Mouse (Mus musculus) neural tube, embryonic 11.5 days (tissue): ENCODE results near the gene Ttbk2. TPM values are rescaled to one million over a fixed set of nuclear protein-coding genes. Genes with fewer than 3 reads are reported as not detected.

ENCODE experiments used
- ATAC-seq: fragments of 200-750 bp; cut with Nextera tagmentation; 2 replicates; pipeline ENCODE4 v1.8.0; 2017; ENCODE audit warnings: moderate number of reproducible peaks, mild to moderate bottlenecking, moderate TSS enrichment, moderate library complexity; ENCODE audit not compliant: insufficient read depth, low FRiP score, low TSS enrichment
- DNase-seq: peaks from one replicate; pipeline ENCODE4 v3.0.0-alpha.2; 2015; ENCODE audit warnings: low spot score
- H3K27ac ChIP-seq: fragments of 300-500 bp; sonication (generic); 2 replicates; pipeline ENCODE4 v1.5.1; 2014; ENCODE audit warnings: low read depth, mild to moderate bottlenecking, low read length
- H3K27me3 ChIP-seq: fragments of 300-500 bp; sonication (generic); 2 replicates; pipeline ENCODE4 v1.6.1; 2014; ENCODE audit warnings: mild to moderate bottlenecking, low read length, mixed read lengths; ENCODE audit not compliant: control insufficient read depth, insufficient read depth
- H3K36me3 ChIP-seq: fragments of 300-500 bp; sonication (generic); 2 replicates; pipeline ENCODE4 v1.6.1; 2014; ENCODE audit warnings: mild to moderate bottlenecking, low read length, moderate library complexity, mixed read lengths; ENCODE audit not compliant: control insufficient read depth, insufficient read depth
- H3K4me1 ChIP-seq: fragments of 300-500 bp; sonication (generic); 2 replicates; pipeline ENCODE4 v1.6.1; 2014; ENCODE audit warnings: low read length, mixed read lengths; ENCODE audit not compliant: control insufficient read depth, insufficient read depth
- H3K4me2 ChIP-seq: fragments of 300-500 bp; sonication (generic); 2 replicates; pipeline ENCODE4 v1.6.1; 2014; ENCODE audit warnings: low read depth, mild to moderate bottlenecking, moderate library complexity
- H3K4me3 ChIP-seq: fragments of 300-500 bp; sonication (generic); 2 replicates; pipeline ENCODE4 v1.5.1; 2014; ENCODE audit warnings: low read depth, low read length
- H3K9ac ChIP-seq: fragments of 300-500 bp; sonication (generic); 2 replicates; pipeline ENCODE4 v1.6.1; 2014; ENCODE audit warnings: mild to moderate bottlenecking, low read length
- H3K9me3 ChIP-seq: fragments of 300-500 bp; sonication (generic); 2 replicates; pipeline ENCODE4 v1.6.1; 2016; ENCODE audit warnings: low read length; ENCODE audit not compliant: control insufficient read depth
- WGBS: fragments of 180-500 bp; shearing (Covaris S2); extraction: QIAGEN DNeasy Blood & Tissue Kit; methylation state at CpG from one replicate; pipeline ENCODE4 v1.1.7; 2014; 5-methylcytosine and 5-hydroxymethylcytosine counted together
- polyA plus RNA-seq: library from polyadenylated mRNA; unstranded; fragments of >200 nt; fragmentation: Nextera tagmentation; extraction: Ambion mirVana; gene quantifications from 2 replicates; pipeline ENCODE4 v1.2.1, GENCODE M21; 2014

Ttbk2 gene
- polyA plus RNA-seq, 1 experiment from 2014 or later = 11.8 TPM

DNA sequence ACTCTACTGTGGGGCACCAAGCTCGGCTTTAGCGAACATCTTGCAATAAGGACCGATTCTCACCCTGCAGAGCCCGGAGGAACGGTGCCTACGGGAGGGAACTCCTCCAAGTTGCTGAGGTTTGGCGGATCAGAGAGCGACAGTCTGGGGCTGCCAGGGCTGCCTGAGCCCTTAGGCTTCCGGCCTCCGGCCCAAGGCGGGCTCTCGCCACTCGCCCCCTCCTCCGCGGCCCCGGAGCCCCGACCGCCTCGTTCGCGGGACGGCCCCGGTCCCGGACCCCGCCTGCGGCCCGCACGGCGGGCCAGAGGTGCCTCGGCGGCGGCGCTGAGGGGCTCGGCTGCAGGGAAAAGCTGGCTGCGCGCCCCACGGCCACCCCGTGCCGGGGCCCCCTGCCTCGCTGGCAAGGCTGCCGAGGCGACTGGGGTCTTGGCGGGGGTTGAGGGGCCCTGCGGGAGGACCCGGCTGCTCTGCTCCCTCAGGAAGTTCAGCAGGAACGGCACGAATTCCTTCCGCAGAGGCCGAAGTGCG lies 119.7 kb downstream of the Ttbk2 start:
- Histone ChIP-seq H3K27ac (peak overlapping the region; percentile 78), H3K9ac (peak overlapping the region; percentile 91), H3K27me3 (no peaks in the 10 kb centered on the region), H3K4me3 (peak overlapping the region; percentile 98), H3K4me2 (peak overlapping the region; percentile 98), H3K36me3 (peaks cover 10% of the 10 kb centered on the region), H3K4me1 (peaks cover 20% of the 10 kb centered on the region), H3K9me3 (no peaks in the 10 kb centered on the region)
- under 1% methylated on average over 49 of the region's 50 CpGs for WGBS
- peak; percentile 48 for ATAC-seq
- DNase-seq = peak; percentile 14

DNA sequence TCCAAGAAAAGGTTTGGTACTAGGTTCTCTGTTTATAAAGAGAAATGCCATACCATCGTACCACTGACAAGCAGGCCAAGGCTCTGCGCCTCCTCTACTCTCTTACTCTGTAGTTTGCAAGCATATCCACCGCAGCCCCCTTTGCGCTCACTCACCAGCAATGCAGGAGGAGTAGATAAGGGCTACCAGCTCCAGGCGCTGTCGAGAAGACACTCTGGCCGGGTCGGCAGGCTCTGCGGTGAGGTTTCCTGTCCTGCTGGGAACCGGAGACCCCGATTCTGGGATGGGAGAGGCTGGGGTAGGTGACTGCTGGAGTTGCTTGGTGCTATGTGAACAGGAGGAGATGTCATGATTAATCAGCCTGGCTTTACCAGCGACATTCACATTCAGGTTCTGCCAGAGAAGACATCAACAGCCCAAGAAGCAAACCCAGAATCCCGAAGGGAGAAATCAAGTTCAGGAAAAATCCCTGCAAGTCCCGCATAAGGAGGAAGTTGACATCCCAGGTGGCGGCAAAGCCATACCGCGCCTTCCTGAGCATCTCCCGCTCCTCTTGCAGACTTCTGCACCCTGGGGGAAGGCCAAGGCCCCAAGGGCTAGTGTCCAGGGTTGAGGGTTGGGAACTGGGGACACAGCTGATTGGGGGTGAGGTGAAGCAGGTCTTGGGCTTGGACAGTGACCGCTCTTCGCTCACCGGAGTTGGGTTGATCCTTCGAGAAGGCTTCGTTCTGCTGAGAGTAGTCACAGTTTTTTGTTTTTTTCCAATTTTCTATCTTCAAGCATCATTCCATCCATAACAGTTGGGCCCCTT lies 120.4 kb downstream of the Ttbk2 start:
- Histone ChIP-seq H3K9ac (peak overlapping the region; percentile 91), H3K4me3 (peak overlapping the region; percentile 98), H3K9me3 (no peaks in the 10 kb centered on the region), H3K27me3 (no peaks in the 10 kb centered on the region), H3K4me1 (peaks cover 20% of the 10 kb centered on the region), H3K36me3 (peaks cover 13% of the 10 kb centered on the region), H3K27ac (no peak overlapping the region; the same call in 1 of the 2 replicates), H3K4me2 (peak overlapping the region; percentile 98)
- ATAC-seq (no peak), DNase-seq (peak; percentile 24)
- 9% methylated on average over 23 of the region's 23 CpGs for WGBS

DNA sequence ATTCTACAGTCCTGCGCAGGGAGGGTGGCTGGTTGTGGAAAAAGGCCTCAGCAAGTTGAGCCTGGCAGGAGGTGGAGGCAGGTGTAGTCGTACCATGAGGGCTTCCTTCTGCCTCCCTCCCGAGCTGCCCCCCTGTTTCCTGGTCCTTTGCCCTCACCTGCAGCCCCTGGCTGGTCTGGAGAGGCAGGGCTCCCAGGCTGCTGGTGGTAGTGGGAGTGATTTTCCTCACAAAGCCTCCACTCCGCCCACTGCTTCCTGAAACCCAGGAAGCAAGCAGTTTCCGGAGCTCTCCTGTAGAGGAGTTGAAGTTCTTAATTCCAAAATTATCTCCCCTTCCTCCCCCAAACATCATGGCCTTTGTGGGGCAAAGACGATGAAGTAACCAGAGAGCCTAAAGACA lies 126.2 kb downstream of the Ttbk2 start:
- no peaks in the 10 kb centered on the region for H3K9me3 ChIP-seq
- H3K4me3 ChIP-seq = no peak overlapping the region
- peaks cover 5% of the 10 kb centered on the region for H3K4me1 ChIP-seq
- H3K9ac ChIP-seq = no peak overlapping the region
- peaks cover 22% of the 10 kb centered on the region for H3K36me3 ChIP-seq
- WGBS = 85% methylated on average over 6 of the region's 6 CpGs
- H3K27me3 ChIP-seq = no peaks in the 10 kb centered on the region
- no peak overlapping the region for H3K4me2 ChIP-seq
- no peak for ATAC-seq
- DNase-seq = no peak
- no peak overlapping the region for H3K27ac ChIP-seq

DNA sequence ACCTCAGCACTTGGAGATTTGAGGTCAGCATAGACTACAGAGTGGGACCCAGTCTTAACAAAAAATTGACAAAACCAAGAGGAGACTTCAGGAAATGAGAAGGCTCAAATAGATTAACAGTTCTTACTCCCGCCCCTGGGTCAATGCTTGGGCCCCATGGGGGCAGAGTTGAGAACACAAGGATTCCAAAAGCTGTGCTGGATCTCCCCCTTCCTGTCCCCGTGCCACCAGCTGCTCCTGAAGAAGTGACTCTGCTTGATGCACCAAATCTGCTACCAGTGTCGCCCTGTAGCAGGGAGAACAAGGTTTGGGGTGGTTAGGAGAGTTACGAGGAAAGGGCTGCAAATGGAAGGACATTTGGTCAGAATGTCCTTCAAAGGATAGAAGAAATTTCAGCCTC lies 126.8 kb downstream of the Ttbk2 start:
- 73% methylated on average over 4 of the region's 4 CpGs for WGBS
- DNase-seq = no peak

DNA sequence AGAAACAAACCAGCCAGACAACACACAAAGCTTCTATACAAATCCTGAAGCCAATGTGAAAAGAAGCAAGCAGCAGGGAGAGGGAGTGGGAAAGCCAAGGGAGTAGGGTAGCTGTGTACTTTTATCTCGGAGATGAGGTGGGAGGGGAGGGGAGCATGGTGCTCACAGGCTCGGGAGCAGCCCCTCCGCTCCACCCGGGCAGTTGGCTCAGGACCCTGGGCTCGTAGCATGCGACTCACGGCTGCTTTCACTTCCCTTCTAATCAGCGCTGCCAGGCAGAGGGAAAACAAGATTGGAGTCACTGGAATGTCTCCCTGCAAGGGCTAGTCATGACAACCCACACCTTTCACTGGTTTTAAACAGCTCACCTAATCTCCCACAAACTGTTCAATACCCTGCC lies 127.9 kb downstream of the Ttbk2 start:
- Histone ChIP-seq H3K4me1 (no peaks in the 10 kb centered on the region), H3K36me3 (peaks cover 22% of the 10 kb centered on the region), H3K27me3 (no peaks in the 10 kb centered on the region), H3K9ac (no peak overlapping the region), H3K27ac (no peak overlapping the region), H3K4me2 (no peak overlapping the region), H3K9me3 (no peaks in the 10 kb centered on the region), H3K4me3 (no peak overlapping the region)
- ATAC-seq = no peak
- WGBS = 86% methylated on average over 8 of the region's 8 CpGs
- no peak for DNase-seq

More for the DNA sequence above, 126.8 kb downstream of the Ttbk2 start:
- H3K9ac ChIP-seq = no peak overlapping the region
- H3K9me3 ChIP-seq = no peaks in the 10 kb centered on the region
- no peaks in the 10 kb centered on the region for H3K27me3 ChIP-seq
- H3K36me3 ChIP-seq = peaks cover 22% of the 10 kb centered on the region
- peaks cover 2% of the 10 kb centered on the region; the same call in 1 of the 2 replicates for H3K4me1 ChIP-seq
- no peak for ATAC-seq
- no peak overlapping the region for H3K4me3 ChIP-seq
- no peak overlapping the region for H3K27ac ChIP-seq
- H3K4me2 ChIP-seq = no peak overlapping the region

DNA sequence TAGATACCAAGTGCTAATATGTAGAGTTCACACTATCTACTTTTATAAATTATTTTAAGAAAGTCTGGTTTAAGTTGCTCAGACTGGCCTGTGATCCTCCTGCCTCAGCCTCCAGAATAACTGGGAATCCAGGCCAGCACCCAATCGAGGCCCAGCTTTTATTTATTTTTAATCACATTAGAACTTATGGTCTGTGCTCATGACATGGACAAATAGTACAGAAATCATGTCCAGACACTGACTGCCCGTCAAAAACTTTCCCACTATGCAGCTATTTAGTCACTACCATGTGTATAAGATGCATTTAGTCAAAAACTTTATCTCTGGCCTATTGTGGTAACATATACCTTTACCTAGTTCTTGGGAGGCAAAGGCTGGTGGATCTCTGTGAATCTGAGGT lies 128.5 kb downstream of the Ttbk2 start:
- 91% methylated on average over 2 of the region's 2 CpGs for WGBS
- no peak overlapping the region for H3K4me2 ChIP-seq
- no peak overlapping the region for H3K27ac ChIP-seq
- no peaks in the 10 kb centered on the region for H3K9me3 ChIP-seq
- H3K27me3 ChIP-seq = no peaks in the 10 kb centered on the region
- no peaks in the 10 kb centered on the region for H3K4me1 ChIP-seq
- ATAC-seq = no peak
- H3K9ac ChIP-seq = no peak overlapping the region
- no peak for DNase-seq
- no peak overlapping the region for H3K4me3 ChIP-seq
- peaks cover 21% of the 10 kb centered on the region for H3K36me3 ChIP-seq

DNA sequence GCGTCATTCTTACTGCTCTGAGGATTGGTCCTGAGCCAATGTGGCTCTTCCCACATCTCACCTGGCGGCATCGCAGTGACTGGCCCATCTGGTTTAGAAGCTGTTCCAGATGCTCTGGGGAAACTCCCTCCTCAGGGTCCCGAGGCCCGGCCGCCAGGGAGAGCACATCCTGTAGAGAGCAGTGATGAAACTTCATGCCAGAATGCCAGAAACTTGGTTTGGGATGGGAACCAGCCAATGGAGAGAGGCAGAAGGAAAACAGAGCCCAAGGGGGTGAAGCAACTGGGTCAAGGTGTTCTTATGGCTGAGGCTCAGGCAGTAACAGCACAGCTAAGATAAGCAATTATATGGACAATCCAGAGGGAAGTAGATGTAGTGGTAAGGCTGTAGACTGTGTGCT lies 129.6 kb downstream of the Ttbk2 start:
- ATAC-seq = no peak
- no peak overlapping the region for H3K4me2 ChIP-seq
- H3K27me3 ChIP-seq = no peaks in the 10 kb centered on the region
- H3K9ac ChIP-seq = no peak overlapping the region
- H3K36me3 ChIP-seq = peaks cover 14% of the 10 kb centered on the region
- WGBS = 90% methylated on average over 6 of the region's 6 CpGs
- no peaks in the 10 kb centered on the region for H3K4me1 ChIP-seq
- DNase-seq = no peak
- no peaks in the 10 kb centered on the region for H3K9me3 ChIP-seq
- H3K27ac ChIP-seq = no peak overlapping the region
- H3K4me3 ChIP-seq = no peak overlapping the region

DNA sequence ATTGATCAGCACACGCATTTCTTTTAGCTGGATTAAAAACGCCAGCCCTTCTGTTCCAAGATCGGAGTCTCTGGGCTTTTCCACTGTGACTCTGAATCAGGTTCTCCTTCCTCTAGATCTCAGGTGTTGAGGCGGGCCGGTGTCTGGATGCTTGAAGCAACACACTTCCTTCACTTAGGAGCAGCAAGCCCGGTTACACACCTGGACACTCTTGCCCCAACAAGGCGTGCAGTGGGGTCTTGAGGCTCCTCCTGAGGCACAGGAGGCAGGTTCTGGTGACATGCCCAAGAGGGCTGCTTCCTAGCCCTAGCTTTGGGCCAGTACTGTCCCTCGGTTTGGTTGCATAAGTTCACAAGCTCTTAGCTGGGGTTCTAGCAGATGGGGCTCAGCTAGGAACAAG lies 131.9 kb downstream of the Ttbk2 start:
- H3K27me3 ChIP-seq = no peaks in the 10 kb centered on the region
- no peak overlapping the region for H3K9ac ChIP-seq
- no peaks in the 10 kb centered on the region for H3K9me3 ChIP-seq
- H3K36me3 ChIP-seq = peaks cover 12% of the 10 kb centered on the region
- no peak overlapping the region for H3K4me2 ChIP-seq
- DNase-seq = no peak
- H3K4me3 ChIP-seq = no peak overlapping the region
- 94% methylated on average over 8 of the region's 8 CpGs for WGBS
- no peaks in the 10 kb centered on the region for H3K4me1 ChIP-seq
- no peak overlapping the region for H3K27ac ChIP-seq
- no peak for ATAC-seq

DNA sequence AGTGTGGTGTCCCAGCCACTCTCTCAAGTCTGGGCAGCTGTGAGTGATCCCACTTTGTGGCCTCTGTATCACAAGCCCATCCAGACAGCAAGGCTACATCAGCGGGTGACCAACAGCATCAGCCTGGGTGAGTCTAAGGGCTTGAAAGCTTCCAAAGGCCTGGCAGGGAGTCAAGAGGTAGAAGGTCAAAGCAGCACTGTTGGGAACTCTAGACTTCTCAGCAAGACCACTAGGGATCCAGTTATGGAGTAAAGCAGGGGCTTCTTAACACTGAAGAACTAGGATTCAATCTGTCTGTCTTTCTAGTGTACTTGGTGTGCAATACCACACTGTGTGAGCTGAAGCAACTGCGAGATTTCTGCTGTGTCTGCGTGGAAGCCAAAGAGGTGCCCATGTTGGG lies 137.0 kb downstream of the Ttbk2 start:
- Histone ChIP-seq H3K4me2 (no peak overlapping the region), H3K36me3 (peaks cover 6% of the 10 kb centered on the region; the same call in 1 of the 2 replicates), H3K27me3 (no peaks in the 10 kb centered on the region), H3K9me3 (no peaks in the 10 kb centered on the region), H3K4me1 (no peaks in the 10 kb centered on the region), H3K9ac (no peak overlapping the region), H3K27ac (no peak overlapping the region), H3K4me3 (no peak overlapping the region)
- 90% methylated on average over 3 of the region's 3 CpGs for WGBS
- ATAC-seq (no peak), DNase-seq (no peak)
